Mouse (Mus musculus): ENCODE measurements around the gene Clec16a.

Gene Clec16a

DNA sequence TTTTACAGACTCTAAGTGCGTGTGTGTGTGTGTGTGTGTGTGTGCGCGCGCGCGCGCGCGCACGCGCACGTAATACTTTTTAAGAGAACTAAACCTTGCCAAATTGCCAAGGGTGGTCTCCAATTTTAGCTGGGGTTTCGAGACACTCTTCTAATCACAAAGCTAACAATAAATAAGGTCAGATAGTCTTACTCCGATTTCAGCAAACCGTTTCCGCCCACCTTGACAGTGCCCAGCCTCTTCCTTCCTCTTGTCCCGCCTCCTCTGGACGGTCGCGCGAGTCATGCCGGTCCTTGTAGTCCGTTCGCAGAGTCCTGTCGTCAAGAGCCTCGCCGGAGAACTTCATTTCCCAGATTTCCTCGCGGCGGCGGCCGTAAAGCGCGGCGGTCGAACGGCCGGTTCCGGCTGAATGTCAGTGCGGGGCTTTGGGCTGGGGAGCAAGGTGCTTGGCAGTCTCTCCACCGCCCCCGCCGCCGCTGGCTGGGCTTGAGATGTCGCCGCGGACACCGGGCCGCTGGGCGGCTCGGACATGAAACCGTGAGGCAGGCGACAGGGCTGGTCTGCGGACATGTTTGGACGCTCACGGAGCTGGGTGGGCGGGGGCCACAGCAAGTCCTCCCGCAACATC lies at the start of gene Clec16a:
TSS of gene Clec16a (plus strand) at position 345 of the 628 bp plus-strand sequence.
- peak; percentile 93 for DNase-seq (ENCODE audit: low spot score)

GRCm38 (mm10) chr16:10495824-10496298 lies 49.3 kb upstream of the Clec16a start:
- no peak for DNase-seq (ENCODE audit: low spot score)

- no peak for DNase-seq (ENCODE audit: low spot score)
Measured at GRCm38 (mm10) chr16:10498096-10498602, 47.0 kb upstream of the Clec16a start.

- no peak for DNase-seq (ENCODE audit: low spot score)
Measured at GRCm38 (mm10) chr16:10499122-10499521, 46.0 kb upstream of the Clec16a start.

DNA sequence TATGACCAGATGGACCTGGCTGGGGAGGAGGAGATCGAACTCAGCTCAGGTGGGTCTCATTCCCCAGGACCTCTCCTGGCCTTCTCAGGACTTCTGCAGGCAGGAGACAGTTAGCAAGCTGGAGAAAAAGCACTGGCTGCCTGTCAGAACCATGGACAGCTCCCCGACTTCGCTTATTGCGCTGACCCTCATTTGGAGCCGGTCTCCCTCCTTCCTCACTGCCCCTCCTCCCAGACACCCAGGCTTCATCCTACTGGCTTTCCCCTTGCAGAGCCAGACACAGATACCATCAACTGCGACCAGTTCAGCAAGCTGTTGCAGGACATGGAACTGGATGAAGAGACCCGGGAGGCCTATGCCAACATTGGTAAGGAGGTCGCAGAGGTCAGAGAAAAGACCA lies 43.3 kb upstream of the Clec16a start:
- peak; percentile 20 for DNase-seq (ENCODE audit: low spot score)

DNA sequence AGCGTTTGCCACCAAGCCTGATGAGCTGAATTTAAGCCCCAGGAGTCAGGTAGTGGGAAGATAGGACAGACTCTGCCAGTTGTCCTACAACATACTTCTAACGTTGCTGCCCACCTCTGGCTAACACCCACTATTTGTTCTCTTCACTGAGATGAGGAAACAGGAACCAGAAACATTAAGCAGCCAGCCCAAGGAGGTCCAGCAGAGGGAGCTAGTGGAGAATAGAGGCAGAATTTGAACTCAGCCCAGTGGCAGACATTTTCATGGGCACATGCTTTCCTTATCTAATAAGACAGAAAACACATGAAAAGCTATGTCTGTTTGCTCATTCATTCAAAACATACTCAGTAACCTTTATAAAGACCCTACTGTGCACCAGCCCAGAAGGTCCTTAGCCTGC lies 42.1 kb upstream of the Clec16a start:
- no peak for DNase-seq (ENCODE audit: low spot score)

DNA sequence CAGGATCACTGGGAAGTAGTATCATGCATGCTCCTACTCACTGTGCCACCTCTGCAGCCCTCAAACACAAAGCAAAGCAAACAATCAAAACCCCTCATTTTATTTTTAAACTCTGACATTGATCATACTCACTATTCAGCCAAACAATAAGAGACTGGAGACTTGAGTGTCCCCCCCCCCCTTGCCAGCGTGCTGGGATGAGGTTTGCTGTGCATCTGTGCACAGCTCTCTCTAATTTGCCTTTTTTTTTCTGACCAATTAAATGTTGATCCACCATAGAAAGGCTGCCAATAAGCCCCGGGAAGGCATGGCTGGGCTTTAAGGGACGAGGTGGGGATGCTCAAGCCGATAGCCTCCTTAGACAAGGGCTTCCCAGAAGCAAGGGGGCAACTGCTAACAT lies 37.7 kb upstream of the Clec16a start:
- DNase-seq (ENCODE audit: low spot score) = no peak

DNA sequence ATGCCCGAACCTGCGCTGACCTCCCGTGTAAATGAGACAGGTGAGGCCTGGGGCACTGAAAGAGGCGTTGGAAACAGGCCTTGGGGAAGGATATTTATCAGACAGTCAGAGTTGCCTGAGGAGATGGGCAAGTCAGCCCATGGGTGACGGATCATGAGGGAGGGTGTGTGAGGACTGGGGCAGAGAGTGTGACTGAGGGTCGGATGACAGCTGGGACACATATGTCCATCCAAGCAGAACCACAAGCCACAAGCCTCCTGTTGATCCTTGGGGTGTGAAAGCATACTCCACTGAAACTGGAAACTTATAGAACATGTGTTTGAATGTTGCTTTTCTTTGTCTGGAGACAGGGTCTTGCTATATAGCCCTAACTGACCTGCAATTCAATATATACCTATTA lies 36.4 kb upstream of the Clec16a start:
- no peak for DNase-seq (ENCODE audit: low spot score)

- no peak for DNase-seq (ENCODE audit: low spot score)
Measured at GRCm38 (mm10) chr16:10510477-10511133, 34.5 kb upstream of the Clec16a start.

GRCm38 (mm10) chr16:10511134-10511520 lies 34.0 kb upstream of the Clec16a start:
- no peak for DNase-seq (ENCODE audit: low spot score)

- DNase-seq (ENCODE audit: low spot score) = no peak
Measured at GRCm38 (mm10) chr16:10515953-10516572, 29.1 kb upstream of the Clec16a start.

GRCm38 (mm10) chr16:10518030-10518429 lies 27.1 kb upstream of the Clec16a start:
- no peak for DNase-seq (ENCODE audit: low spot score)

GRCm38 (mm10) chr16:10520908-10521614 lies 24.1 kb upstream of the Clec16a start:
- DNase-seq (ENCODE audit: low spot score) = peak; percentile 53

DNA sequence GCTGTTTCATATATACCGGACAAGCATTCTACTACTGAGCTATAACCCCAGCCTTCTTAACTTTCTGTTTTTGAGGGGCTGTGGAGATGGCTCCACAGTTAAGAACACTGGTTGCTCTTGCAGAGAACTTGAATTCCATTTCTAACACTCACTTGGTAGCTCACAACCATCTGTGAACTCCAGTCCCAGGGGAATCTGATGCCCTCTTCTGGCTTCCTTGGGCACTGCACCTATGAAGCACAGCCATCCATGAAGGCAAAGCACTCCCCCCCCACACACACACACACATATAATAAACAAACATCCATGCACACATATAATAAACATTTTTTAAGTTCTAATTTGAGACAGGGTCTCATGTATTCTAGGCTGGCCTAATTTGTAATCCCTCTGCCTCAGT lies 22.3 kb upstream of the Clec16a start:
- peak; percentile 42 for DNase-seq (ENCODE audit: low spot score)

GRCm38 (mm10) chr16:10523650-10524049 lies 21.5 kb upstream of the Clec16a start:
- no peak for DNase-seq (ENCODE audit: low spot score)

DNA sequence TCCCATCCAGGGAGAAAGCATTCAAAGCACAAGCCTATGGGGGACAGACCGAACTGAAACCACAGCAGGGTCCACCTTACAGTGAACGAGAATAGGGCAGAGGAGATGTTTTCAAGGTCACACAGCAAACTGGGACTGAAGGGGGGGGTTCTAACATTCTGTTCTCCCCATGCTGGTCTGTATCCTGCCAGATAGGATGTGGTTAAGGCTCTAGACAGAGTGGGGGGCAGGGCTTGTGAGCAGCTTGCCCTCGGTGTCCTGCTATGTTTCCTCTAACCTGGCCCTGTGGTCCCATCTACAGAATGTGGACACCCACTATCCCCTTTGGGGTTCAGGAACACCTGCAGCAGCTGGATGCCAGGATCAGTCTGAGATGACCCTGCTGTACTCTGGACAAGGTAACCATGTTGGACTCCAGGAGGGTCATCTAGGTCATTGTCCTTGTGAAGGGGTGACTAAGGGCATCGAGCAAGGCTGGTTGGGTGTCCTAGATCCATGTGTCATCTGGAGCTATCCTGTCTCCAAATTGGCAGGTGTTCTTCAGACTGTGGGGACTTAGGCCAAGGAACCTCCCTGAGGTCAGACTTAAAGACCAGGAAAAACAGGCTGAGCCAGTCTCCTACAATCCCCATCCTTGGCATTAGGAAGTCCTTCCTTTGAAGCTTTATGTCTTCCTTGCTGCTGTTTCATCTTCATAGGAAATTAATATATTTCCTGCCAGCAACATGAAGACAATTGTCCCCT lies 20.1 kb upstream of the Clec16a start:
- DNase-seq (ENCODE audit: low spot score) = no peak

GRCm38 (mm10) chr16:10525610-10525980 lies 19.5 kb upstream of the Clec16a start:
- no peak for DNase-seq (ENCODE audit: low spot score)

GRCm38 (mm10) chr16:10527046-10527644 lies 18.0 kb upstream of the Clec16a start:
- no peak for DNase-seq (ENCODE audit: low spot score)

GRCm38 (mm10) chr16:10528382-10528781 lies 16.8 kb upstream of the Clec16a start:
- DNase-seq (ENCODE audit: low spot score) = no peak

DNA sequence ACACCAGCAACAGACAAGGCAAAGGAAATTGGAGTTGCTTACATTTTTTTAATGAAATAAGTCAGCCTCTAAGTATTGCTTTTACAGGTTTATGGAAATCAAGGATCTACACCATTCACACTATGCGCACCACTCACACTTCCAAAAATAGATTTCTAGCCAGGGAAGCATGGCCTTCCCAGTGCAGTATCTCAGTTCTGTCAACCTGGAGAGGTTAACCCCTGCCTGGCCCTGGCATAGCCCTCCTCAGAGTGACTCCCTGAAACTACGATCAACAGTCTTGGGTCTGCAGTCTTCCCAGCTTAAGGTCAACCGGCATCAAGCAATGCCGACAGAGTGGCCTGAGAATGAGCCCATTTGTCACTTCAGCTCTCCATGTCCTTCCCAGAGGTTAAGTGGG lies 15.0 kb upstream of the Clec16a start:
- DNase-seq (ENCODE audit: low spot score) = no peak

- DNase-seq (ENCODE audit: low spot score) = no peak
Measured at GRCm38 (mm10) chr16:10533781-10534180, 11.4 kb upstream of the Clec16a start.
